Mouse (Mus musculus): ENCODE measurements at regions not wholly inside any gene's neighbourhood (a gene's known extent, or its start where the extent isn't known, plus 50 kb on each side); places are given as distances from the start of the nearest gene placed in this dataset.

- no peak for TF ChIP-seq EP300 (IDR thresholded peaks at IDR 0.05)
- TF ChIP-seq CTCF (IDR thresholded peaks at IDR 0.05): no peak
Observed at GRCm38 (mm10) chr16:51543769-51544168, 487.3 kb upstream of the Cblb start.

Data from lung, postnatal 0 days (tissue).